Mouse (Mus musculus) neural tube, embryonic 13.5 days (tissue): ENCODE measurements at regions not wholly inside any gene's neighbourhood (a gene's known extent, or its start where the extent isn't known, plus 50 kb on each side); places are given as distances from the start of the nearest gene placed in this dataset.

Experiments
- ATAC-seq: fragments of 200-750 bp; cut with Nextera tagmentation; 2 replicates; pipeline ENCODE4 v1.8.0; 2017; ENCODE audit warnings: low read depth, mild to moderate bottlenecking, moderate TSS enrichment, moderate library complexity
- H3K27ac ChIP-seq: fragments of 300-500 bp; sonication (generic); replicated peaks from 2 replicates; pipeline ENCODE4 v1.5.1; 2015; ENCODE audit warnings: moderate library complexity, mild to moderate bottlenecking, inconsistent platforms
- H3K27me3 ChIP-seq: fragments of 300-500 bp; sonication (generic); 2 replicates; pipeline ENCODE4 v1.6.1; 2015; ENCODE audit warnings: mild to moderate bottlenecking, inconsistent platforms
- H3K36me3 ChIP-seq: fragments of 300-500 bp; sonication (generic); 2 replicates; pipeline ENCODE4 v1.6.1; 2015; ENCODE audit warnings: mild to moderate bottlenecking, inconsistent platforms
- H3K4me1 ChIP-seq: fragments of 300-500 bp; sonication (generic); replicated peaks from 2 replicates; pipeline ENCODE4 v1.6.1; 2015; ENCODE audit warnings: inconsistent platforms
- H3K4me2 ChIP-seq: fragments of 300-500 bp; sonication (generic); 2 replicates; pipeline ENCODE4 v1.6.1; 2015; ENCODE audit warnings: inconsistent platforms, mild to moderate bottlenecking, moderate library complexity
- H3K4me3 ChIP-seq: fragments of 300-500 bp; sonication (generic); 2 replicates; pipeline ENCODE4 v1.5.1; 2015; ENCODE audit warnings: mild to moderate bottlenecking, inconsistent platforms
- H3K9ac ChIP-seq: fragments of 300-500 bp; sonication (generic); 2 replicates; pipeline ENCODE4 v1.6.1; 2015; ENCODE audit warnings: moderate library complexity, mild to moderate bottlenecking, inconsistent platforms
- H3K9me3 ChIP-seq: fragments of 300-500 bp; sonication (generic); 2 replicates; pipeline ENCODE4 v1.6.1; 2016; ENCODE audit warnings: inconsistent platforms
- WGBS: fragments of 180-500 bp; shearing (Covaris S2); methylation state at CpG from one replicate; pipeline ENCODE4 v1.1.7; 2015; 5-methylcytosine and 5-hydroxymethylcytosine counted together

DNA sequence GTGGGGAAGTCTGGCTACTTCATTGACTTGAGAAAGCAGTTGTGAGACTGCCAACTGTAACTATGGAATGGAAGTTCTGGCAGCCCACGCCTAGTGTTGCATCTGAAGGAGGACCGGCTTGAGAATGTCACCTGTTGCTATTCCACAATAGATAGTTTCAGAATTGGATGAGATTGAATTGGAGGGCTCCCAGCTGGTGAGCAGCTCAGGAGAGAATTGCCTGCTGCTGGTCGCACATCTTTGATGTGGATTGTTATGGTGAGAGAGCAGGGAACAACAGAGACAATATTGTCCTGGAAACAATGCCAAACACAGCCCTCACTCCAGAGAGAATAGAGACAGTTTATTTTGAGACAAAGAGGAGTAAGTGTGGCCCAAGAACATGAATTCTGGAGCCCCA, 585.9 kb downstream of the Plekhb2 start:
- no peak for ATAC-seq
- H3K9ac ChIP-seq, result no peak overlapping the region
- H3K36me3 ChIP-seq, result no peaks in the 10 kb centered on the region
- no peak overlapping the region for H3K4me3 ChIP-seq
- no peak overlapping the region for H3K27ac ChIP-seq
- whole genome bisulfite sequencing, result 54% methylated on average over 3 of the region's 3 CpGs
- H3K9me3 ChIP-seq, result peaks cover 5% of the 10 kb centered on the region; the same call in 1 of the 2 replicates
- no peaks in the 10 kb centered on the region for H3K27me3 ChIP-seq
- no peak overlapping the region for H3K4me2 ChIP-seq
- no peaks in the 10 kb centered on the region for H3K4me1 ChIP-seq

DNA sequence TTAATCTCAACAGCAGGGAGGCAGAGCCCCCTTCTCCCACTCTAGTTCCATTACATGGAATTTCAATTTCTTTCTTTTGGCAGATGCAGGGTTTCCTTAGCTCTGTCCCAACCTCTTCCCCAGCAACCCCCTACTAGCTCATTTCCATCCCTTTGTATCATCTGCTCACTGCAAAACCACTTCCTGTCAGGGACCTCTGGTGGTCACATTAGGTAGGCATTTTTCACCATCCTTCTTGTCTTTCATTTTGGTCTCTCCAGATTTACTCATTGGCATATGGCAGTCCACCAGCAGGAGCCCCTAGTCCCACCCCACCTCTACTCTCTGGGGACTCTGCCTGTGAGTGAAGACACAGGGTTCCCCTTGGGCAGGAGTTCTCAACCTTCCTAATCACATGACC, 597.6 kb downstream of the Plekhb2 start:
- Histone ChIP-seq H3K4me1 (0 out of 2 replicates have a peak, but pooled peaks cover 4% of the 10 kb centered on the region), H3K36me3 (no peaks in the 10 kb centered on the region), H3K27ac (no peak overlapping the region), H3K9ac (no peak overlapping the region), H3K4me3 (no peak overlapping the region), H3K4me2 (no peak overlapping the region), H3K9me3 (no peaks in the 10 kb centered on the region), H3K27me3 (no peaks in the 10 kb centered on the region)
- ATAC-seq, result no peak

GRCm38 (mm10) chr1:35452441-35453107, 602.8 kb downstream of the Plekhb2 start:
- Histone ChIP-seq H3K27ac (peak overlapping the region; percentile 42; the same call in 1 of the 2 replicates), H3K9me3 (no peaks in the 10 kb centered on the region), H3K9ac (no peak overlapping the region), H3K4me1 (peaks cover 19% of the 10 kb centered on the region), H3K27me3 (no peaks in the 10 kb centered on the region), H3K4me2 (0 out of 2 replicates have a peak overlapping the region, but pooled peaks have one; percentile 11), H3K36me3 (no peaks in the 10 kb centered on the region), H3K4me3 (no peak overlapping the region)
- ATAC-seq, result peak; percentile 69
- WGBS, result 61% methylated on average over 19 of the region's 19 CpGs

GRCm38 (mm10) chr1:35457591-35457990, 607.8 kb downstream of the Plekhb2 start:
- WGBS, result 15% methylated on average over 9 of the region's 9 CpGs
- Histone ChIP-seq H3K27me3 (no peaks in the 10 kb centered on the region), H3K9me3 (no peaks in the 10 kb centered on the region), H3K4me1 (peaks cover 18% of the 10 kb centered on the region), H3K4me3 (no peak overlapping the region), H3K4me2 (no peak overlapping the region), H3K27ac (0 out of 2 replicates have a peak overlapping the region, but pooled peaks have one; percentile 18), H3K9ac (no peak overlapping the region), H3K36me3 (no peaks in the 10 kb centered on the region)
- ATAC-seq, result peak; percentile 61; the same call in 1 of the 2 replicates

DNA sequence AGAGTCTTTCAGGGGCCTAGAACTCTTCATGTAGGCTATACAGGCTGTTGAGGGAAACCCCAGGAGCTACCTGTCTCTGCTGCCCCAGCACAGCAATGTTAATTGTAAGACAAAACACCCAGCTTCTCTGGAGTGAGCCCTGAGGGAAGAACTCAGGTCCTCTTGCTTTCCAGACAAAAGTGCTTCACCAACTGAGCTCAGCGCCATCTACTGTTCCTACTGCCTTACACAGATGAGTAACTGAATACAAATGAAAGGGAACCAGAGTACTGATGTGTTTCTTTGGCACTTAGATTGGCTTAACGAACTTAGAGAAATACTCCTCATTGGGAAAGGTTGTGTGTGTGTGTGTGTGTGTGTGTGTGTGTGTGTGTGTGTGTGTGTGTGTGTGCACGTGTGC, 603.1 kb upstream of the Hs6st1 start:
- H3K4me2 ChIP-seq, result no peak overlapping the region
- 51% methylated on average over 3 of the region's 3 CpGs for WGBS
- H3K36me3 ChIP-seq, result no peaks in the 10 kb centered on the region
- H3K4me1 ChIP-seq, result peaks cover 16% of the 10 kb centered on the region
- H3K9ac ChIP-seq, result no peak overlapping the region
- H3K27ac ChIP-seq, result no peak overlapping the region
- no peaks in the 10 kb centered on the region for H3K27me3 ChIP-seq
- H3K9me3 ChIP-seq, result no peaks in the 10 kb centered on the region
- H3K4me3 ChIP-seq, result no peak overlapping the region
- no peak for ATAC-seq

GRCm38 (mm10) chr1:35469185-35469753, 598.9 kb upstream of the Hs6st1 start:
- H3K4me3 ChIP-seq, result no peak overlapping the region
- no peak for ATAC-seq
- no peaks in the 10 kb centered on the region for H3K27me3 ChIP-seq
- H3K36me3 ChIP-seq, result no peaks in the 10 kb centered on the region
- WGBS, result 32% methylated on average over 4 of the region's 4 CpGs
- peaks cover 16% of the 10 kb centered on the region for H3K4me1 ChIP-seq
- no peak overlapping the region for H3K9ac ChIP-seq
- no peak overlapping the region for H3K4me2 ChIP-seq
- H3K9me3 ChIP-seq, result peaks cover 1% of the 10 kb centered on the region; the same call in 1 of the 2 replicates
- no peak overlapping the region for H3K27ac ChIP-seq

DNA sequence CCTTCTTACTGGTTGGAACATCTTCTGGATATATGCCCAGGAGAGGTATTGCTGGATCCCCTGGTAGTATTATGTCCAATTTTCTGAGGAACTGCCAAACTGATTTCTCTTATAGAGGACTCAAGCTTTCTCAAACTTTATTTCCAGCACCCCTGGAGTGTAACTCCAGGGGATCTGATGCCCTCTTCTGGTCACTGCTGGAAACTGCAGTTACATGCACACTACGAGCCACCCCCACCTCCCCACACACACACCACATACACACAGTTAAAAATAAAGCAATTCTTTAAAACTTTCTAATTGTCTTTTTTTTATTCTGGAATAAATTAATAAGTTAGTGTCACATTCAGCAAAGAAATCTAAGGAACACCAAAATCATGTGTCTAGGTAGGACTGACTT, 589.9 kb upstream of the Hs6st1 start:
- Histone ChIP-seq H3K36me3 (no peaks in the 10 kb centered on the region), H3K27me3 (no peaks in the 10 kb centered on the region), H3K4me3 (no peak overlapping the region), H3K4me1 (no peaks in the 10 kb centered on the region), H3K9ac (no peak overlapping the region), H3K27ac (no peak overlapping the region), H3K4me2 (no peak overlapping the region), H3K9me3 (peaks cover 7% of the 10 kb centered on the region; the same call in 1 of the 2 replicates)
- ATAC-seq, result no peak
- 75% methylated on average over 1 of the region's 1 CpGs for WGBS

- Histone ChIP-seq H3K9me3 (no peaks in the 10 kb centered on the region), H3K36me3 (no peaks in the 10 kb centered on the region)
Observed at GRCm38 (mm10) chr1:35495963-35496362, 572.2 kb upstream of the Hs6st1 start.

DNA sequence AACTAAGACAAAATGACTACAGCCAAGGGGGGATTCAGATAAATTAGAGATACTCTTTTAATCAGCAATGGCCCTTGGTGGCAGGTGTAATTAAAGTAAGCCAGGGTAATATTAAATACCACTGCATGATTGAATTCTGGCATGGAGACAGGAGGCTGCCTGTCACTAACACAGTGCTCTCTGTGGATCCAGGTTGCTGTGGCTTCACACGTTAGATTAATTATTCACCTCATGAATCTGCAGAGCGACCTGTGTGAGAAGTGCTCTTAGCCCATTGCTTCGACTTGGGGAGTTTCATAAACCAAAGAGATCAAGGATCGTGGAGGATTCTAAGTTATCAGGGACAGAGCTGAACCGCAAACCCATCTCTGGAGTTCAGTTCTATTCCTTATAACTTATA, 545.2 kb upstream of the Hs6st1 start:
- Histone ChIP-seq H3K4me2 (no peak overlapping the region), H3K9me3 (no peaks in the 10 kb centered on the region), H3K4me3 (no peak overlapping the region), H3K27ac (no peak overlapping the region), H3K9ac (no peak overlapping the region), H3K27me3 (no peaks in the 10 kb centered on the region; the same call in 1 of the 2 replicates), H3K4me1 (peaks cover 21% of the 10 kb centered on the region), H3K36me3 (no peaks in the 10 kb centered on the region)
- no peak for ATAC-seq
- WGBS, result 79% methylated on average over 5 of the region's 5 CpGs

More at GRCm38 (mm10) chr1:35495963-35496362, 572.2 kb upstream of the Hs6st1 start:
- no peak overlapping the region for H3K4me2 ChIP-seq
- peak; percentile 65; the same call in 1 of the 2 replicates for ATAC-seq
- 31% methylated on average over 5 of the region's 5 CpGs for WGBS
- peak overlapping the region; percentile 29 for H3K27ac ChIP-seq
- H3K4me1 ChIP-seq, result peaks cover 8% of the 10 kb centered on the region; the same call in 1 of the 2 replicates
- no peak overlapping the region for H3K4me3 ChIP-seq
- H3K27me3 ChIP-seq, result no peaks in the 10 kb centered on the region
- no peak overlapping the region for H3K9ac ChIP-seq

DNA sequence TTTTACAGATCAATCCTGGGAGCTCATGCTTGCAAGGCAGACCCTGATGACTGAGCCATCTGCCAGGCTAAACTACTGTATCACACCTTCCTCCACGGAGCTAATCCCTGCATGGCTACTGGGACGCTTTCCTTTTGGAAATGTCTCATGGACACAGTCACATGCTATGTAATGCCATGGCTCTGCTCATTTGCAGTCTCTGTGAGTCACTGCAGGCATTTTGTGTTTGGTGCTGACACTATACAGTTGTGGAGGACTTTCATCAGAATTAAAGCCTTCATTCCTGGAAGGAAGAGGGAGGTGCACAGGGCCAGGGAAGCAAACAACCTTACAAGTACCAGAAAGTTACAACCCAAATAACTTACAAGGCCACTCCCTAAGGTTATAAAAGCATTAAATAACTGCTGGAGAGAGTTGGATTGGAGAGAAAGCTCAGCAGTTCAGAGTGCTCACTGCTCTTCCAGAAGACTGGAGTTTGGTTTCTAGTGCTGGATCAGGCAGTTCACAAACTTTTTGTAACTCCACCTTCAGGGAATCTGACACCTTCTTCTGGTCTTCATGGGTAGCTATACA, 544.3 kb upstream of the Hs6st1 start:
- Histone ChIP-seq H3K36me3 (no peaks in the 10 kb centered on the region), H3K27me3 (no peaks in the 10 kb centered on the region; the same call in 1 of the 2 replicates), H3K9me3 (no peaks in the 10 kb centered on the region), H3K4me2 (no peak overlapping the region), H3K27ac (no peak overlapping the region), H3K4me3 (no peak overlapping the region), H3K9ac (no peak overlapping the region), H3K4me1 (peaks cover 30% of the 10 kb centered on the region)
- ATAC-seq, result no peak
- WGBS, result 65% methylated on average over 2 of the region's 2 CpGs

DNA sequence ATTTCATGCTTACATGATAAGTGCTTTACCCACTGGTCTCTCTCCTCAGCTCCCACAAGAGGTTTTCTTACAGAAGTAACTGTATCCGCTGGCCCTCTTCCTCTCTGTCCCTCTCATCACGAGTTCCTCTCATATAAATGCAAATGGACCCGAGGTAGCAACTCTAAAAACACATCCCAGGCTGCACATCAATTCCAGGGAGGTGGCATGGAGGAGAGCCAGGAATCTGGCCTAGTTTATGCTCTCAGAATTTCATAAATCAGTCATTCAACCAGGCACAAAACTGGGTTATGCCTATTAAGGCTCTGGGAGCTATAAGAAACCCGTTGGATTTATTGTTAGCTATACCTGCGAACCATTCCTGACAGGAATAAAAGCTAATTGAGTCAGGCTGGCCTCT, 543.4 kb upstream of the Hs6st1 start:
- no peak for ATAC-seq
- H3K27ac ChIP-seq, result no peak overlapping the region
- H3K4me1 ChIP-seq, result peaks cover 30% of the 10 kb centered on the region
- H3K4me2 ChIP-seq, result no peak overlapping the region
- no peak overlapping the region for H3K4me3 ChIP-seq
- H3K27me3 ChIP-seq, result no peaks in the 10 kb centered on the region; the same call in 1 of the 2 replicates
- H3K9ac ChIP-seq, result no peak overlapping the region
- H3K36me3 ChIP-seq, result no peaks in the 10 kb centered on the region
- WGBS, result 33% methylated on average over 5 of the region's 5 CpGs
- H3K9me3 ChIP-seq, result no peaks in the 10 kb centered on the region

- no peaks in the 10 kb centered on the region; the same call in 1 of the 2 replicates for H3K27me3 ChIP-seq
- 34% methylated on average over 12 of the region's 12 CpGs for WGBS
- no peak overlapping the region for H3K4me3 ChIP-seq
- H3K4me2 ChIP-seq, result peak overlapping the region; percentile 11
- peak; percentile 90 for ATAC-seq
- H3K27ac ChIP-seq, result peak overlapping the region; percentile 42; the same call in 1 of the 2 replicates
- no peaks in the 10 kb centered on the region for H3K36me3 ChIP-seq
- H3K4me1 ChIP-seq, result peaks cover 30% of the 10 kb centered on the region
- H3K9me3 ChIP-seq, result no peaks in the 10 kb centered on the region
- H3K9ac ChIP-seq, result no peak overlapping the region
Observed at GRCm38 (mm10) chr1:35527750-35528476, 540.3 kb upstream of the Hs6st1 start.
